Mouse (Mus musculus) cerebellum, postnatal 36 days (tissue): ENCODE data around the gene Ermn.
A peak's percentile ranks its signal among the peaks of the same experiment; 100 is the strongest.

ENCODE experiments used
- DNase-seq, 2 experiments: peaks; one replicate each; pipeline ENCODE4 v3.0.0; 2021 to 2022; ENCODE audit warnings: mixed read lengths in 2 of 2

The Ermn gene

GRCm38 (mm10) chr2:58052821-58053581 lies at the start of gene Ermn:
Gene Ermn (minus strand): TSS chr2:58052864.
- DNase-seq = no peak

GRCm38 (mm10) chr2:58094818-58095217 lies 42.2 kb upstream of the Ermn start:
- no peak for DNase-seq

GRCm38 (mm10) chr2:58086420-58086819 lies 33.8 kb upstream of the Ermn start:
- DNase-seq = no peak

DNA sequence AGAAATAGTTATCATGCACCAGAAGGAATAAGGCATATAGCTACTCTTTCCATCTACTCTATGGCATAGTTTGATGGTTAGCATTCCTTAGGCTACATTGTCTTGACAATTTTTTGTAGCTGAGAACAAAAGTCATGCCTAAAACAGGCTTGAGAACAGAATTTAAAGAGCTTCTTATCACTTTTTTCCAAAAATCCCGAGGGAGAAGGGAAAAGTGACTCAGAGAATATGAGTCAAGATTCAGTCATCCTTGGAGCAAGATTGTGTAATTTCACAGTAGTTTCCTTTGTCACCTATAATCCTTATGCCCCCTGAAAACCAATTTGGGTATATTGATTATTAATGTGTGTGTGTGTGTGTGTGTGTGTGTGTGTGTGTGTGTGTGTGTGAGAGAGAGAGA lies 27.2 kb upstream of the Ermn start:
- DNase-seq = no peak

DNA sequence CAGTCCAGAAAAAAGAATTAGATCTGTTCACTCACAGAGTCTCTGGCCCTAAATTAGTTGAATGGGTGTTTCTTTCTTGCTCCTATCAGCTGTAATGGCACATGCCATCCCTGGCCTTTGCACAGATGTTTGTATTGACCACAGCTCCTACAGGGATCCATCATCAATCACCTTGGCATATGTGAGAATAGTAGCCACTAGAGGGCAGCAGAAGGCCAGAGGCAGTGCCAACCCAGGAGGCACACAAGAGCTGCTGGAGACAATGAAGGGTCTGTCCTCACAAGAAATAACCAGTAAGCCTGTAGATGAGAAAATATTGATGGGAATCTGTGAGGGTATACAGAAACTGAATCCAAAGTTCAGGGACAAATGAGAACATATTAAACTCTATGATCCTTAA lies 2.7 kb upstream of the Ermn start:
- peak; percentile 62 to 75 for DNase-seq

DNA sequence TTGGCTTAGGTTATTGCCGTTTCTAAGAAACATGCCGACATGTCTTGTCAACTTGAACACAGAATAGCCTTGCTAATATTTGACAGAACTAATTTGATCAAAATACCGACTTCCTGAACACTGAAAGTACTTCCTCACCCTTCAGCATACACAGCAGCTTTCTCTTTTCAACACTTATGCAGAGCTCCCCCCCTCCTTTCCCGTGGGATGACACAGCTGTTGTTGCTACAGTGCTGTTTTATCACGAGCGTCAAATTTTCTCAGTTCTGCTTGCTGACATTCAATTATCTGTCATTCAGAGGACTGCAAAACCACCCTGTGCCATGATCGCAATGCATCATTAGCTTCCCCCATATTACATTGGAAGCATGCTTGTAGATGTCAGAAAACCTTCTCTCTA lies 10.8 kb downstream of the Ermn start:
- DNase-seq = no peak

GRCm38 (mm10) chr2:58036926-58037325 lies 15.7 kb downstream of the Ermn start:
- DNase-seq = no peak

DNA sequence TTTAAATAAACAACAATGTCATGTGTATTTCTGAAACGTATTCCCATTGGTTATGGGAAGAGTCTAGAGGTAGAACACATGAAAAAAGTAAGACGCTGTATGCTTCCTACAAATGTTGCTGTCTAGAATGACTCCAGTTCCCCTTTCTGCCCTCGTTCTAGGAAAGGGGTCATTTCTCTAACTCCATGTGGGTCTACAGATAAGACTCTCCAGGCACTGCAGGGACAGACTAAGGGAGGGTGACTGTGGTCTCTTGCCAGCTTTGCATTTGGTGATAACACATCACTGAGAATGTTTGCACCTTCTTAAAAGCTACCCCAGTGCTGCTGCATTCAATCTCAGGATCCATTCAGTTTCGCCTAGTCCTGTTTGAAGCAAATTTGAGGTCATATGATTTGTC lies 17.0 kb downstream of the Ermn start:
- no peak for DNase-seq

DNA sequence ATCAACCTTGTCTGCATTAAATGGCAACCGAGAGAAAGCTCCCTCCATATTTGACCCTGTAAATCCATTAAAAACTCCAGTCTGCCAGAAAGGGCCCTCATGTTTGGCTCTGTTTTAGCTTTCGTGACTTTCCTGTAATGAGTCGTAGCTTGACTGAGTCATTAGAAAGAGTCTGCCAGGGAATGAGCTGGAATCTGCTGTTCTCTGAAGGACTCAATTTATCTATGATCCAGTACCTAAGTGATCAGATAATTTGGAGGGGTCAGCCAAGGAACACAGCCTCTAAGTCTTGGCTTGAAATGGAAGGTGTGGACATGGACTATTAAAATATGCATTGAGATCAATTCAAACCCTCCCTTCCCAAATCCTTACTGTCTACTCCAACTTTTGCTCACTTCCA lies 21.2 kb downstream of the Ermn start:
- DNase-seq = no peak

DNA sequence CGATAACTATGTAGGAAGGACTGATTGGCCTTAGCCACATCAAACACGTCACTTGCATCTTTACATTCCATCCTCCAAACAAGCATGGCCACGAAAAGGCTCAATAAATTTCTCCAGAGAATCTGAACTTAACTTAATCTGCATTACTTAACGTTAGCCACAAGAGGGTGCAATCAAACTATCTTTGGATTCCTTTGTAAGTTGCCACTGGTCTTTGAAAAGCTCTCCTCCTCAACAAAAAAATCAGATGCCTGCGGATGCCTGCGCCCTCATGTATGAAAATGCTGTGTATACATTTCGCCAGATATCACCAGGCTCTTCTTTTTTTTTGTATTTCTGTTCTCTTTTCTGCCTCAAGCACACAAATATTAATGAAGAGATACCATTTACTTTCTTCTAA lies 23.3 kb downstream of the Ermn start:
- DNase-seq = peak in 1 of 2 experiments; percentile 17

- no peak for DNase-seq
These were observed 25.9 kb downstream of the Ermn start for GRCm38 (mm10) chr2:58026740-58027139.

GRCm38 (mm10) chr2:58023556-58023955 lies 29.1 kb downstream of the Ermn start:
- DNase-seq = peak in 1 of 2 experiments; percentile 9

DNA sequence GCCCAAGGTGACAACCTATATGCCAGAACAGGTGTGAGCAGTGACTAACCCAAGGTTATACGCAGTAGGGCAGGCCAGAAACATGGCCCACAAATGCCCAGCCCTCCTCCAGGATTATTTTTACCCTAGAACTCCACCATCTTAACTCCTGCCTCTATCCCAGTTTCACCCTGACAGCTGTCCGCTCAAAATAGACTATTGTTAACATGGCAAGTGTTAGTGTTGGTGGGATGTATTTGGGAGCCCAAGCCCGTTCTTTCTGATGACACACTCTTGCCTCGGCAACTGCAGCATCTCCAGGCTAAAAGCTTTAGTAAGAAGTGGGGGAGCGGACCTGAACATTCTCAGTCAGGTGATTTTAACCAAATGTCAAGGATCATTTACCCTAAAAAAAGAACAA lies 45.6 kb downstream of the Ermn start:
- no peak for DNase-seq

DNA sequence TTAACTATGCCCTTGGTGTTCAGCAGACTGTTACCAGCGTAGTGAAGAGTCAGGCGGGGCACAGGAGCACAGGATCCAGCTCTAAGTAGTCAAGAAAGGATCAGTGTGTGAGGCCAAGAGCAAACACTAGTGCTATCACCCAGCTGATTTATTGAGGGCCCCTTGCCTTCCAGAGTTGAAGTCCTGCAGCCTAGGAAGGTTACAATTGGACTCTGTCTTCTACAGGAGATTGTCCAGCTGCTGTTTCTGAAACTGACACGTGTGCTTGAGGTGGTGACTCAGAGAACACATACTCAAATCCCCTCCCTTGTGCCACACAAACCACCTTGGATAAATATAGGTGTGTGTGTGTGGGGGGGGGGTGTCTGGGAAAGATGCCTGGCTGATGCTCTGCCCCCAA lies 51.2 kb downstream of the Ermn start:
- no peak for DNase-seq

GRCm38 (mm10) chr2:57997752-57998430 lies 54.8 kb downstream of the Ermn start, which contains the start of gene Galnt5:
Gene Galnt5 (plus strand): TSS chr2:57997884.
- DNase-seq = no peak
